Mouse (Mus musculus): ENCODE data around the gene Repin1. TPM values are rescaled to one million over a fixed set of nuclear protein-coding genes. Genes with fewer than 3 reads are reported as not detected.

The Repin1 gene
- polyA plus RNA-seq, 1 experiment from 2014 or later: 48.8 TPM

GRCm38 (mm10) chr6:48594043-48594738 is 508 bp downstream of the Repin1 start:
- peak; percentile 85 for ATAC-seq
- peak overlapping the region; percentile 96 for H3K9ac ChIP-seq (ENCODE audit: low read depth, low read length)

GRCm38 (mm10) chr6:48595278-48595677 is 1.6 kb downstream of the Repin1 start:
- Histone ChIP-seq H3K27ac (ENCODE audit: low read length) (no peak overlapping the region), H3K9me3 (replicated peaks; ENCODE audit: control insufficient read depth, low read length, poor library complexity, severe bottlenecking) (peaks cover 22% of the 10 kb centered on the region; the same call in 1 of the 2 replicates), H3K4me1 (ENCODE audit: control insufficient read depth, insufficient read depth, low read length) (peaks cover 16% of the 10 kb centered on the region), H3K4me3 (ENCODE audit: low read depth, low read length) (peak overlapping the region; percentile 87), H3K4me2 (ENCODE audit: low read length) (peak overlapping the region; percentile 90), H3K36me3 (ENCODE audit: control insufficient read depth, insufficient read depth, low read length) (peaks cover 40% of the 10 kb centered on the region), H3K27me3 (ENCODE audit: control insufficient read depth, insufficient read depth, low read depth, low read length) (no peaks in the 10 kb centered on the region), H3K9ac (ENCODE audit: low read depth, low read length) (peak overlapping the region; percentile 96; the same call in 1 of the 2 replicates)
- 36% methylated on average over 1 of the region's 1 CpGs for WGBS
- no peak for ATAC-seq

More at GRCm38 (mm10) chr6:48594043-48594738, 508 bp downstream of the Repin1 start:
- peak overlapping the region; percentile 97 for H3K27ac ChIP-seq (ENCODE audit: low read length)
- H3K4me2 ChIP-seq (ENCODE audit: low read length): peak overlapping the region; percentile 90
- peaks cover 35% of the 10 kb centered on the region for H3K36me3 ChIP-seq (ENCODE audit: control insufficient read depth, insufficient read depth, low read length)
- H3K27me3 ChIP-seq (ENCODE audit: control insufficient read depth, insufficient read depth, low read depth, low read length): no peaks in the 10 kb centered on the region
- H3K4me1 ChIP-seq (ENCODE audit: control insufficient read depth, insufficient read depth, low read length): peaks cover 16% of the 10 kb centered on the region
- WGBS: under 1% methylated on average over 40 of the region's 41 CpGs
- peak overlapping the region; percentile 87 for H3K4me3 ChIP-seq (ENCODE audit: low read depth, low read length)
- H3K9me3 ChIP-seq (replicated peaks; ENCODE audit: control insufficient read depth, low read length, poor library complexity, severe bottlenecking): peaks cover 22% of the 10 kb centered on the region; the same call in 1 of the 2 replicates

GRCm38 (mm10) chr6:48596545-48597232 is 3.0 kb downstream of the Repin1 start:
- Histone ChIP-seq H3K36me3 (ENCODE audit: control insufficient read depth, insufficient read depth, low read length) (peaks cover 40% of the 10 kb centered on the region), H3K4me1 (ENCODE audit: control insufficient read depth, insufficient read depth, low read length) (peaks cover 23% of the 10 kb centered on the region), H3K4me3 (ENCODE audit: low read depth, low read length) (no peak overlapping the region), H3K9me3 (replicated peaks; ENCODE audit: control insufficient read depth, low read length, poor library complexity, severe bottlenecking) (peaks cover 22% of the 10 kb centered on the region; the same call in 1 of the 2 replicates), H3K9ac (ENCODE audit: low read depth, low read length) (no peak overlapping the region), H3K27me3 (ENCODE audit: control insufficient read depth, insufficient read depth, low read depth, low read length) (no peaks in the 10 kb centered on the region), H3K27ac (ENCODE audit: low read length) (no peak overlapping the region), H3K4me2 (ENCODE audit: low read length) (no peak overlapping the region)
- WGBS: 97% methylated on average over 45 of the region's 45 CpGs
- ATAC-seq: no peak

- no peak for ATAC-seq
- 97% methylated on average over 27 of the region's 27 CpGs for WGBS
- Histone ChIP-seq H3K27me3 (ENCODE audit: control insufficient read depth, insufficient read depth, low read depth, low read length) (no peaks in the 10 kb centered on the region), H3K9me3 (replicated peaks; ENCODE audit: control insufficient read depth, low read length, poor library complexity, severe bottlenecking) (peaks cover 22% of the 10 kb centered on the region; the same call in 1 of the 2 replicates), H3K9ac (ENCODE audit: low read depth, low read length) (no peak overlapping the region), H3K27ac (ENCODE audit: low read length) (no peak overlapping the region), H3K4me1 (ENCODE audit: control insufficient read depth, insufficient read depth, low read length) (peaks cover 23% of the 10 kb centered on the region), H3K4me3 (ENCODE audit: low read depth, low read length) (no peak overlapping the region), H3K4me2 (ENCODE audit: low read length) (no peak overlapping the region), H3K36me3 (ENCODE audit: control insufficient read depth, insufficient read depth, low read length) (peaks cover 40% of the 10 kb centered on the region)
These were observed 3.5 kb downstream of the Repin1 start for GRCm38 (mm10) chr6:48597233-48597625.

- Histone ChIP-seq H3K36me3 (ENCODE audit: control insufficient read depth, insufficient read depth, low read length) (peaks cover 40% of the 10 kb centered on the region), H3K4me3 (ENCODE audit: low read depth, low read length) (no peak overlapping the region), H3K27me3 (ENCODE audit: control insufficient read depth, insufficient read depth, low read depth, low read length) (no peaks in the 10 kb centered on the region), H3K27ac (ENCODE audit: low read length) (peak overlapping the region; percentile 94; the same call in 1 of the 2 replicates), H3K9ac (ENCODE audit: low read depth, low read length) (no peak overlapping the region), H3K4me1 (ENCODE audit: control insufficient read depth, insufficient read depth, low read length) (peaks cover 16% of the 10 kb centered on the region), H3K4me2 (ENCODE audit: low read length) (no peak overlapping the region), H3K9me3 (replicated peaks; ENCODE audit: control insufficient read depth, low read length, poor library complexity, severe bottlenecking) (peaks cover 22% of the 10 kb centered on the region; the same call in 1 of the 2 replicates)
- no peak for ATAC-seq
- 82% methylated on average over 1 of the region's 1 CpGs for WGBS
These were observed 6.9 kb downstream of the Repin1 start for GRCm38 (mm10) chr6:48600594-48600993.

GRCm38 (mm10) chr6:48601271-48602079 is 7.8 kb downstream of the Repin1 start, which contains the start of gene Zfp775:
Gene Zfp775 (plus strand): TSS chr6:48602063.
- peaks cover 16% of the 10 kb centered on the region; the same call in 1 of the 2 replicates for H3K9me3 ChIP-seq (replicated peaks; ENCODE audit: control insufficient read depth, low read length, poor library complexity, severe bottlenecking)
- peak within 1 kb of the TSS; percentile 81 for H3K4me2 ChIP-seq (ENCODE audit: low read length)
- H3K4me3 ChIP-seq (ENCODE audit: low read depth, low read length): peak within 1 kb of the TSS; percentile 80
- ATAC-seq: peak; percentile 99
- H3K9ac ChIP-seq (ENCODE audit: low read depth, low read length): peak within 1 kb of the TSS; percentile 97
- H3K27me3 ChIP-seq (ENCODE audit: control insufficient read depth, insufficient read depth, low read depth, low read length): no peaks in the 10 kb centered on the region
- 5% methylated on average over 42 of the region's 42 CpGs for WGBS
- peak within 1 kb of the TSS; percentile 94 for H3K27ac ChIP-seq (ENCODE audit: low read length)
- H3K4me1 ChIP-seq (ENCODE audit: control insufficient read depth, insufficient read depth, low read length): peaks cover 16% of the 10 kb centered on the region
- peaks cover 31% of the 10 kb centered on the region for H3K36me3 ChIP-seq (ENCODE audit: control insufficient read depth, insufficient read depth, low read length)

GRCm38 (mm10) chr6:48602080-48602741 is 8.5 kb downstream of the Repin1 start:
- peaks cover 24% of the 10 kb centered on the region for H3K36me3 ChIP-seq (ENCODE audit: control insufficient read depth, insufficient read depth, low read length)
- H3K27ac ChIP-seq (ENCODE audit: low read length): peak overlapping the region; percentile 94
- 2% methylated on average over 28 of the region's 28 CpGs for whole genome bisulfite sequencing
- peak overlapping the region; percentile 97 for H3K9ac ChIP-seq (ENCODE audit: low read depth, low read length)
- no peaks in the 10 kb centered on the region for H3K27me3 ChIP-seq (ENCODE audit: control insufficient read depth, insufficient read depth, low read depth, low read length)
- ATAC-seq: peak; percentile 83
- H3K4me3 ChIP-seq (ENCODE audit: low read depth, low read length): peak overlapping the region; percentile 80
- H3K9me3 ChIP-seq (replicated peaks; ENCODE audit: control insufficient read depth, low read length, poor library complexity, severe bottlenecking): peaks cover 9% of the 10 kb centered on the region; the same call in 1 of the 2 replicates
- peaks cover 16% of the 10 kb centered on the region for H3K4me1 ChIP-seq (ENCODE audit: control insufficient read depth, insufficient read depth, low read length)
- peak overlapping the region; percentile 81 for H3K4me2 ChIP-seq (ENCODE audit: low read length)

GRCm38 (mm10) chr6:48608124-48608523 is 14.4 kb downstream of the Repin1 start:
- H3K27ac ChIP-seq (ENCODE audit: low read length): no peak overlapping the region
- ATAC-seq: no peak
- H3K27me3 ChIP-seq (ENCODE audit: control insufficient read depth, insufficient read depth, low read depth, low read length): no peaks in the 10 kb centered on the region
- H3K4me1 ChIP-seq (ENCODE audit: control insufficient read depth, insufficient read depth, low read length): peaks cover 3% of the 10 kb centered on the region
- no peak overlapping the region for H3K4me2 ChIP-seq (ENCODE audit: low read length)
- no peaks in the 10 kb centered on the region for H3K9me3 ChIP-seq (replicated peaks; ENCODE audit: control insufficient read depth, low read length, poor library complexity, severe bottlenecking)
- no peak overlapping the region for H3K4me3 ChIP-seq (ENCODE audit: low read depth, low read length)
- no peak overlapping the region for H3K9ac ChIP-seq (ENCODE audit: low read depth, low read length)
- WGBS: 58% methylated on average over 2 of the region's 2 CpGs
- H3K36me3 ChIP-seq (ENCODE audit: control insufficient read depth, insufficient read depth, low read length): no peaks in the 10 kb centered on the region; the same call in 1 of the 2 replicates
